Mouse (Mus musculus): Measurements from ENCODE around the gene Pacs2. TPM values are rescaled to one million over a fixed set of nuclear protein-coding genes. Genes with fewer than 3 reads are reported as not detected.

Gene Pacs2
- polyA plus RNA-seq, 1 experiment from 2014 or later = 28.7 TPM

Small RNA genes lying within 50 kb of the gene (microRNA-seq; reads per million reads assigned to microRNA genes)
- gene Gm44471 = not detected

Other genes starting within 250 kb of the Pacs2 start
- gene Ahnak2, start 211.9 kb upstream of the Pacs2 start, polyA plus RNA-seq (2014; fragmentation: Nextera tagmentation; extraction: Ambion mirVana) = 0.62 and 0.75 TPM in 2 replicates
- 21.4 and 23.1 TPM in 2 replicates for gene Clba1, start 205.6 kb upstream of the Pacs2 start, polyA plus RNA-seq (2014; fragmentation: Nextera tagmentation; extraction: Ambion mirVana)
- 45.0 and 60.8 TPM in 2 replicates for gene Cdca4, start 185.1 kb upstream of the Pacs2 start, polyA plus RNA-seq (2014; fragmentation: Nextera tagmentation; extraction: Ambion mirVana)
- 0.08 TPM in 1 of 2 replicates, not detected in the other for gene Gpr132, start 146.3 kb upstream of the Pacs2 start, polyA plus RNA-seq (2014; fragmentation: Nextera tagmentation; extraction: Ambion mirVana)
- 15.1 and 18.5 TPM in 2 replicates for gene Jag2, start 84.7 kb upstream of the Pacs2 start, polyA plus RNA-seq (2014; fragmentation: Nextera tagmentation; extraction: Ambion mirVana)
- 53.2 and 59.4 TPM in 2 replicates for gene Nudt14, start 72.4 kb upstream of the Pacs2 start, polyA plus RNA-seq (2014; fragmentation: Nextera tagmentation; extraction: Ambion mirVana)
- 49.8 and 54.3 TPM in 2 replicates for gene Btbd6, start 38.0 kb upstream of the Pacs2 start, polyA plus RNA-seq (2014; fragmentation: Nextera tagmentation; extraction: Ambion mirVana)
- 37.7 and 55.1 TPM in 2 replicates for gene Brf1, start 13.8 kb upstream of the Pacs2 start, polyA plus RNA-seq (2014; fragmentation: Nextera tagmentation; extraction: Ambion mirVana)
- 0.43 TPM in 1 of 2 replicates, not detected in the other for gene Tex22, start 60.0 kb downstream of the Pacs2 start, polyA plus RNA-seq (2014; fragmentation: Nextera tagmentation; extraction: Ambion mirVana)
- 20.8 and 22.0 TPM in 2 replicates for gene Mta1, start 83.8 kb downstream of the Pacs2 start, polyA plus RNA-seq (2014; fragmentation: Nextera tagmentation; extraction: Ambion mirVana)
- gene Crip2, start 125.7 kb downstream of the Pacs2 start, polyA plus RNA-seq (2014; fragmentation: Nextera tagmentation; extraction: Ambion mirVana) = 297 and 329 TPM in 2 replicates
- gene Crip1, start 131.8 kb downstream of the Pacs2 start, polyA plus RNA-seq (2014; fragmentation: Nextera tagmentation; extraction: Ambion mirVana) = 16.5 and 26.8 TPM in 2 replicates
- 11.9 and 14.1 TPM in 2 replicates for gene Tedc1, start 141.9 kb downstream of the Pacs2 start, polyA plus RNA-seq (2014; fragmentation: Nextera tagmentation; extraction: Ambion mirVana)
- gene Tmem121, start 171.4 kb downstream of the Pacs2 start, polyA plus RNA-seq (2014; fragmentation: Nextera tagmentation; extraction: Ambion mirVana) = 24.5 and 61.9 TPM in 2 replicates

Measured in midbrain, embryonic 14.5 days (tissue).